Mouse (Mus musculus) cerebellum, adult 18-20 months (tissue): ENCODE results near the gene Pds5b.
A peak's percentile ranks its signal among the peaks of the same experiment; 100 is the strongest.
"Not testable (repeated sequence)": the region's sequence is repeated elsewhere in the genome, so short reads cannot be mapped to it uniquely, and the experiment has no call there.

Experiments
- DNase-seq, 2 experiments: peaks; one replicate each; pipeline ENCODE4 v3.0.0; 2021

Pds5b gene

GRCm38 (mm10) chr5:150673153-150673835, at the start of gene Pds5b:
Gene Pds5b, plus strand, starts transcription at chr5:150673739.
- DNase-seq, result peak; percentile 91 to 99

GRCm38 (mm10) chr5:150625528-150625927, 48.0 kb upstream of the Pds5b start:
- no peak for DNase-seq

GRCm38 (mm10) chr5:150629272-150629671, 44.3 kb upstream of the Pds5b start:
- DNase-seq, result no peak

GRCm38 (mm10) chr5:150629692-150630091, 43.8 kb upstream of the Pds5b start:
- no peak for DNase-seq

GRCm38 (mm10) chr5:150641440-150641839, 32.1 kb upstream of the Pds5b start:
- DNase-seq, result no peak

GRCm38 (mm10) chr5:150643390-150643789, 30.1 kb upstream of the Pds5b start:
- DNase-seq, result not testable (repeated sequence)

GRCm38 (mm10) chr5:150644926-150645325, 28.6 kb upstream of the Pds5b start:
- no peak for DNase-seq

- DNase-seq, result no peak
Observed at GRCm38 (mm10) chr5:150652578-150652977, 21.0 kb upstream of the Pds5b start.

GRCm38 (mm10) chr5:150654548-150654947, 19.0 kb upstream of the Pds5b start:
- no peak for DNase-seq

GRCm38 (mm10) chr5:150659425-150659824, 14.1 kb upstream of the Pds5b start:
- not testable (repeated sequence) for DNase-seq

GRCm38 (mm10) chr5:150660296-150660695, 13.2 kb upstream of the Pds5b start:
- not testable (repeated sequence) for DNase-seq

GRCm38 (mm10) chr5:150663926-150664325, 9.6 kb upstream of the Pds5b start:
- DNase-seq, result not testable (repeated sequence)

- no peak for DNase-seq
Observed at GRCm38 (mm10) chr5:150664794-150665131, 8.8 kb upstream of the Pds5b start.

- DNase-seq, result peak; percentile 94 to 96
Observed at GRCm38 (mm10) chr5:150665132-150665954, 8.2 kb upstream of the Pds5b start.

GRCm38 (mm10) chr5:150666133-150666739, 7.3 kb upstream of the Pds5b start, which contains the start of gene N4bp2l2:
Gene N4bp2l2, minus strand, starts transcription at chr5:150666183.
- not testable (repeated sequence) for DNase-seq

GRCm38 (mm10) chr5:150668731-150669130, 4.8 kb upstream of the Pds5b start:
- DNase-seq, result no peak

GRCm38 (mm10) chr5:150672343-150672742, 1.2 kb upstream of the Pds5b start:
- no peak for DNase-seq

GRCm38 (mm10) chr5:150673880-150674621, 512 bp downstream of the Pds5b start:
- peak in 1 of 2 experiments; percentile 16 for DNase-seq

GRCm38 (mm10) chr5:150674866-150675265, 1.3 kb downstream of the Pds5b start:
- no peak for DNase-seq

GRCm38 (mm10) chr5:150682862-150683261, 9.3 kb downstream of the Pds5b start:
- DNase-seq, result not testable (repeated sequence)

- no peak for DNase-seq
Observed at GRCm38 (mm10) chr5:150690685-150691084, 17.1 kb downstream of the Pds5b start.

- DNase-seq, result no peak
Observed at GRCm38 (mm10) chr5:150693277-150693676, 19.7 kb downstream of the Pds5b start.

- DNase-seq, result peak; percentile 60 to 68
Observed at GRCm38 (mm10) chr5:150702714-150703113, 29.2 kb downstream of the Pds5b start.
